Mouse (Mus musculus) limb, embryonic 14.5 days (tissue): ENCODE measurements around the gene Olfr259. TPM values are rescaled to one million over a fixed set of nuclear protein-coding genes. Genes with fewer than 3 reads are reported as not detected.

Source experiments
- ATAC-seq: fragments of 200-750 bp; cut with Nextera tagmentation; 2 replicates; pipeline ENCODE4 v1.8.0; 2017; ENCODE audit warnings: low read depth, moderate number of reproducible peaks, moderate TSS enrichment; ENCODE audit not compliant: low FRiP score
- DNase-seq: peaks from one replicate; pipeline ENCODE4 v3.0.0-alpha.2; 2015; ENCODE audit warnings: low spot score
- H3K27ac ChIP-seq: fragments of 300-500 bp; sonication (generic); replicated peaks from 2 replicates; pipeline ENCODE4 v1.5.1; 2014; ENCODE audit warnings: low read depth, mild to moderate bottlenecking, low read length, moderate library complexity, mixed read lengths
- H3K27me3 ChIP-seq: fragments of 300-500 bp; sonication (generic); 2 replicates; pipeline ENCODE4 v1.6.1; 2014; ENCODE audit warnings: low read length, mixed read lengths; ENCODE audit not compliant: control insufficient read depth, insufficient read depth
- H3K36me3 ChIP-seq: fragments of 300-500 bp; sonication (generic); 2 replicates; pipeline ENCODE4 v1.6.1; 2014; ENCODE audit warnings: mild to moderate bottlenecking, low read length, moderate library complexity, mixed read lengths; ENCODE audit not compliant: control insufficient read depth, insufficient read depth
- H3K4me1 ChIP-seq: fragments of 300-500 bp; sonication (generic); 2 replicates; pipeline ENCODE4 v1.6.1; 2014; ENCODE audit warnings: antibody characterized with exemption, low read length, mixed read lengths; ENCODE audit not compliant: control insufficient read depth, insufficient read depth
- H3K4me2 ChIP-seq: fragments of 300-500 bp; sonication (generic); replicated peaks from 2 replicates; pipeline ENCODE4 v1.6.1; 2014; ENCODE audit warnings: low read depth, mild to moderate bottlenecking, low read length, moderate library complexity; ENCODE audit not compliant: severe bottlenecking
- H3K4me3 ChIP-seq: fragments of 300-500 bp; sonication (generic); replicated peaks from 2 replicates; pipeline ENCODE4 v1.5.1; 2014; ENCODE audit warnings: low read length
- H3K9ac ChIP-seq: fragments of 300-500 bp; sonication (generic); 2 replicates; pipeline ENCODE4 v1.6.1; 2014; ENCODE audit warnings: mild to moderate bottlenecking, low read depth, low read length, moderate library complexity; ENCODE audit not compliant: severe bottlenecking
- H3K9me3 ChIP-seq: fragments of 300-500 bp; sonication (generic); 2 replicates; pipeline ENCODE4 v1.6.1; 2016; ENCODE audit warnings: low read length; ENCODE audit not compliant: control insufficient read depth
- POLR2A ChIP-seq: fragments of 200-500 bp; IDR thresholded peaks from 2 replicates; pipeline ENCODE4 v1.8.0; 2012; ENCODE audit warnings: inconsistent platforms, mild to moderate bottlenecking, moderate library complexity, borderline replicate concordance; ENCODE audit not compliant: insufficient read depth, insufficient read length; ENCODE audit errors: extremely low read depth
- WGBS: fragments of 180-500 bp; shearing (Covaris S2); extraction: QIAGEN DNeasy Blood & Tissue Kit; methylation state at CpG from one replicate; pipeline ENCODE4 v1.1.7; 2014; 5-methylcytosine and 5-hydroxymethylcytosine counted together
- polyA plus RNA-seq, 2 experiments: library from polyadenylated mRNA; depleted of rRNA in 1 of 2; stranded (reverse) in 1 of 2; unstranded in 1 of 2; fragments of >200 nt; fragmentation: Nextera tagmentation in 1 of 2; extraction: Ambion mirVana in 1 of 2; gene quantifications; 2 replicates each; pipeline versions ENCODE4 v1.2.1 to v1.2.3; 2012 to 2014

Gene Olfr259
- not detected in 2 replicates for polyA plus RNA-seq (2012; rRNA removed)
- not detected in 2 replicates for polyA plus RNA-seq (2014; fragmentation: Nextera tagmentation; extraction: Ambion mirVana)

- Histone ChIP-seq H3K9ac (no peak within 1 kb of the TSS), H3K27me3 (no peaks in the 10 kb centered on the region), H3K36me3 (no peaks in the 10 kb centered on the region), H3K4me1 (no peaks in the 10 kb centered on the region), H3K4me2 (no peak within 1 kb of the TSS), H3K4me3 (no peak within 1 kb of the TSS), H3K27ac (no peak within 1 kb of the TSS), H3K9me3 (no peaks in the 10 kb centered on the region)
- no peak for TF ChIP-seq POLR2A
- ATAC-seq (no peak), DNase-seq (no peak)
Observed at GRCm38 (mm10) chr2:87114467-87114866, at the start of gene Olfr259. Gene Olfr259 (minus strand): TSS chr2:87114567.

- H3K4me2 ChIP-seq, result no peak within 1 kb of the TSS
- ATAC-seq (no peak), DNase-seq (no peak)
- no peaks in the 10 kb centered on the region for H3K36me3 ChIP-seq
- no peaks in the 10 kb centered on the region for H3K4me1 ChIP-seq
- H3K4me3 ChIP-seq, result no peak within 1 kb of the TSS
- TF ChIP-seq POLR2A, result no peak
- no peak within 1 kb of the TSS for H3K9ac ChIP-seq
- H3K27me3 ChIP-seq, result no peaks in the 10 kb centered on the region
- H3K27ac ChIP-seq, result no peak within 1 kb of the TSS
- H3K9me3 ChIP-seq, result no peaks in the 10 kb centered on the region
Observed at GRCm38 (mm10) chr2:87152524-87152923, 38.2 kb upstream of the Olfr259 start, which contains the start of gene Olfr1111. Gene Olfr1111 (minus strand): TSS chr2:87152624.

GRCm38 (mm10) chr2:87140200-87140599 lies 25.8 kb upstream of the Olfr259 start, which contains the start of gene Olfr1110:
Gene Olfr1110 (minus strand): TSS chr2:87140300.
- Histone ChIP-seq H3K4me2 (no peak within 1 kb of the TSS), H3K4me1 (no peaks in the 10 kb centered on the region), H3K9me3 (no peaks in the 10 kb centered on the region), H3K9ac (no peak within 1 kb of the TSS), H3K4me3 (no peak within 1 kb of the TSS), H3K27ac (no peak within 1 kb of the TSS), H3K36me3 (no peaks in the 10 kb centered on the region), H3K27me3 (no peaks in the 10 kb centered on the region)
- 77% methylated on average over 1 of the region's 1 CpGs for WGBS
- DNase-seq, result no peak
- TF ChIP-seq POLR2A, result no peak
- no peak for ATAC-seq

DNA sequence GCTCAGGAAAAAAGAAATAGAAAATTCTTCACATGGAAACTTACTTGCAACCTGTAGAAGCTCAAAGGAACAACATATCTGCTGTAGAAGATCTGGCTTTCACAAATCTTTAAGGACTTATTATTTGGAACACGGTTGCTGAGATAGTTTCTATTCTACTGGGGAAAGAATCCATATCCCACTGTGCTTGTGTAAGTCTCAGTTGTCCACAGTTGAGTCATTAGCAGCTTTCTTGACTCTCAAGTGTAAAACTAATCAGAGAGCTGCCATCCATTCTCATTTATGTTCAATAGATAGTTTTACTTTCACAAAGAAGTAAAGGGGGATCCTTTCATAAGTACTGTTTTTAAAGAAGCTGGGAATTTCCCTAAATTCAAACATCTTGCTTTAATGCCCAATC lies 18.5 kb downstream of the Olfr259 start, which contains the start of gene Olfr1109:
Olfr1109 (minus strand) TSS at position 101 of the 400 bp plus-strand sequence.
- H3K9ac ChIP-seq, result no peak within 1 kb of the TSS
- no peak for TF ChIP-seq POLR2A
- H3K36me3 ChIP-seq, result no peaks in the 10 kb centered on the region
- H3K4me2 ChIP-seq, result no peak within 1 kb of the TSS
- ATAC-seq (no peak), DNase-seq (no peak)
- H3K27me3 ChIP-seq, result no peaks in the 10 kb centered on the region
- H3K4me3 ChIP-seq, result no peak within 1 kb of the TSS
- H3K4me1 ChIP-seq, result no peaks in the 10 kb centered on the region
- WGBS, result 74% methylated on average over 1 of the region's 1 CpGs
- no peaks in the 10 kb centered on the region for H3K9me3 ChIP-seq
- H3K27ac ChIP-seq, result no peak within 1 kb of the TSS

- WGBS, result 78% methylated on average over 1 of the region's 1 CpGs
- ATAC-seq, result no peak
Observed at GRCm38 (mm10) chr2:87075717-87076116, 38.6 kb downstream of the Olfr259 start, which contains the start of gene Olfr1107. Gene Olfr1107 (minus strand): TSS chr2:87075817.

More at GRCm38 (mm10) chr2:87075717-87076116, 38.6 kb downstream of the Olfr259 start, which contains the start of gene Olfr1107:
- Histone ChIP-seq H3K9me3 (no peaks in the 10 kb centered on the region), H3K27me3 (no peaks in the 10 kb centered on the region), H3K4me1 (no peaks in the 10 kb centered on the region), H3K4me2 (no peak within 1 kb of the TSS), H3K36me3 (no peaks in the 10 kb centered on the region), H3K9ac (no peak within 1 kb of the TSS), H3K27ac (no peak within 1 kb of the TSS), H3K4me3 (no peak within 1 kb of the TSS)
- TF ChIP-seq POLR2A, result no peak
- no peak for DNase-seq

Other genes with a start within 250 kb of the Olfr259 start
- gene Gm13723, start 239.8 kb downstream of the Olfr259 start, polyA plus RNA-seq (2012; rRNA removed), result not detected in 2 replicates
- gene Gm13723, start 239.8 kb downstream of the Olfr259 start, polyA plus RNA-seq (2014; fragmentation: Nextera tagmentation; extraction: Ambion mirVana), result not detected in 2 replicates
- gene Olfr1097, start 222.4 kb downstream of the Olfr259 start, polyA plus RNA-seq (2012; rRNA removed), result not detected in 2 replicates
- gene Olfr1097, start 222.4 kb downstream of the Olfr259 start, polyA plus RNA-seq (2014; fragmentation: Nextera tagmentation; extraction: Ambion mirVana), result not detected in 2 replicates
- not detected in 2 replicates for gene Olfr1098, start 190.0 kb downstream of the Olfr259 start, polyA plus RNA-seq (2012; rRNA removed)
- not detected in 2 replicates for gene Olfr1098, start 190.0 kb downstream of the Olfr259 start, polyA plus RNA-seq (2014; fragmentation: Nextera tagmentation; extraction: Ambion mirVana)
- gene Olfr1099, start 153.9 kb downstream of the Olfr259 start, polyA plus RNA-seq (2012; rRNA removed), result not detected in 2 replicates
- not detected in 2 replicates for gene Olfr1099, start 153.9 kb downstream of the Olfr259 start, polyA plus RNA-seq (2014; fragmentation: Nextera tagmentation; extraction: Ambion mirVana)
- not detected in 2 replicates for gene Olfr1100, start 134.6 kb downstream of the Olfr259 start, polyA plus RNA-seq (2012; rRNA removed)
- gene Olfr1100, start 134.6 kb downstream of the Olfr259 start, polyA plus RNA-seq (2014; fragmentation: Nextera tagmentation; extraction: Ambion mirVana), result not detected in 2 replicates
- not detected in 2 replicates for gene Olfr1101, start 123.3 kb downstream of the Olfr259 start, polyA plus RNA-seq (2012; rRNA removed)
- not detected in 2 replicates for gene Olfr1101, start 123.3 kb downstream of the Olfr259 start, polyA plus RNA-seq (2014; fragmentation: Nextera tagmentation; extraction: Ambion mirVana)
- gene Olfr1102, start 116.2 kb downstream of the Olfr259 start, polyA plus RNA-seq (2012; rRNA removed), result not detected in 2 replicates
- gene Olfr1102, start 116.2 kb downstream of the Olfr259 start, polyA plus RNA-seq (2014; fragmentation: Nextera tagmentation; extraction: Ambion mirVana), result not detected in 2 replicates
- gene Olfr1104, start 87.5 kb downstream of the Olfr259 start, polyA plus RNA-seq (2012; rRNA removed), result not detected in 2 replicates
- gene Olfr1104, start 87.5 kb downstream of the Olfr259 start, polyA plus RNA-seq (2014; fragmentation: Nextera tagmentation; extraction: Ambion mirVana), result not detected in 2 replicates
- not detected in 2 replicates for gene Olfr1105, start 78.0 kb downstream of the Olfr259 start, polyA plus RNA-seq (2012; rRNA removed)
- not detected in 2 replicates for gene Olfr1105, start 78.0 kb downstream of the Olfr259 start, polyA plus RNA-seq (2014; fragmentation: Nextera tagmentation; extraction: Ambion mirVana)
- not detected in 2 replicates for gene Olfr1106, start 62.3 kb downstream of the Olfr259 start, polyA plus RNA-seq (2012; rRNA removed)
- gene Olfr1106, start 62.3 kb downstream of the Olfr259 start, polyA plus RNA-seq (2014; fragmentation: Nextera tagmentation; extraction: Ambion mirVana), result not detected in 2 replicates
- not detected in 2 replicates for gene Olfr1107, start 38.8 kb downstream of the Olfr259 start, polyA plus RNA-seq (2012; rRNA removed)
- not detected in 2 replicates for gene Olfr1107, start 38.8 kb downstream of the Olfr259 start, polyA plus RNA-seq (2014; fragmentation: Nextera tagmentation; extraction: Ambion mirVana)
- not detected in 2 replicates for gene Olfr1109, start 18.6 kb downstream of the Olfr259 start, polyA plus RNA-seq (2012; rRNA removed)
- gene Olfr1109, start 18.6 kb downstream of the Olfr259 start, polyA plus RNA-seq (2014; fragmentation: Nextera tagmentation; extraction: Ambion mirVana), result not detected in 2 replicates
- not detected in 2 replicates for gene Olfr1110, start 25.7 kb upstream of the Olfr259 start, polyA plus RNA-seq (2012; rRNA removed)
- gene Olfr1110, start 25.7 kb upstream of the Olfr259 start, polyA plus RNA-seq (2014; fragmentation: Nextera tagmentation; extraction: Ambion mirVana), result not detected in 2 replicates
- not detected in 2 replicates for gene Olfr1111, start 38.1 kb upstream of the Olfr259 start, polyA plus RNA-seq (2012; rRNA removed)
- gene Olfr1111, start 38.1 kb upstream of the Olfr259 start, polyA plus RNA-seq (2014; fragmentation: Nextera tagmentation; extraction: Ambion mirVana), result not detected in 2 replicates
- gene Olfr1112, start 73.2 kb upstream of the Olfr259 start, polyA plus RNA-seq (2012; rRNA removed), result not detected in 2 replicates
- not detected in 2 replicates for gene Olfr1112, start 73.2 kb upstream of the Olfr259 start, polyA plus RNA-seq (2014; fragmentation: Nextera tagmentation; extraction: Ambion mirVana)
- not detected in 2 replicates for gene Olfr1113, start 94.4 kb upstream of the Olfr259 start, polyA plus RNA-seq (2012; rRNA removed)
- gene Olfr1113, start 94.4 kb upstream of the Olfr259 start, polyA plus RNA-seq (2014; fragmentation: Nextera tagmentation; extraction: Ambion mirVana), result not detected in 2 replicates
- gene Olfr1115, start 133.4 kb upstream of the Olfr259 start, polyA plus RNA-seq (2012; rRNA removed), result not detected in 2 replicates
- gene Olfr1115, start 133.4 kb upstream of the Olfr259 start, polyA plus RNA-seq (2014; fragmentation: Nextera tagmentation; extraction: Ambion mirVana), result not detected in 2 replicates
- not detected in 2 replicates for gene Olfr1116, start 153.0 kb upstream of the Olfr259 start, polyA plus RNA-seq (2012; rRNA removed)
- gene Olfr1116, start 153.0 kb upstream of the Olfr259 start, polyA plus RNA-seq (2014; fragmentation: Nextera tagmentation; extraction: Ambion mirVana), result not detected in 2 replicates
- gene Olfr1118, start 193.0 kb upstream of the Olfr259 start, polyA plus RNA-seq (2012; rRNA removed), result not detected in 2 replicates
- gene Olfr1118, start 193.0 kb upstream of the Olfr259 start, polyA plus RNA-seq (2014; fragmentation: Nextera tagmentation; extraction: Ambion mirVana), result not detected in 2 replicates
- gene Olfr1120, start 240.2 kb upstream of the Olfr259 start, polyA plus RNA-seq (2012; rRNA removed), result not detected in 2 replicates
- not detected in 2 replicates for gene Olfr1120, start 240.2 kb upstream of the Olfr259 start, polyA plus RNA-seq (2014; fragmentation: Nextera tagmentation; extraction: Ambion mirVana)